Mouse (Mus musculus): Measurements from ENCODE around the gene Lgmn.

Gene Lgmn

GRCm38 (mm10) chr12:102346507-102346906 is 93.1 kb downstream of the Lgmn start:
- peak; percentile 60 for DNase-seq (ENCODE audit: low spot score)

- no peak for DNase-seq (ENCODE audit: low spot score)
Measured at GRCm38 (mm10) chr12:102345031-102345815, 94.4 kb downstream of the Lgmn start.

Measured in layer of hippocampus, adult 11-12 months (tissue).